Mouse (Mus musculus) left cerebral cortex, adult 8-10 months (tissue): ENCODE measurements at regions not wholly inside any gene's neighbourhood (a gene's known extent, or its start where the extent isn't known, plus 50 kb on each side); places are given as distances from the start of the nearest gene placed in this dataset.
"Not testable (repeated sequence)": the region's sequence is repeated elsewhere in the genome, so short reads cannot be mapped to it uniquely, and the experiment has no call there.

Experiments
- DNase-seq, 2 experiments: peaks; one replicate each; pipeline ENCODE4 v3.0.0; 2022; ENCODE audit warnings: low spot score in 2 of 2

DNA sequence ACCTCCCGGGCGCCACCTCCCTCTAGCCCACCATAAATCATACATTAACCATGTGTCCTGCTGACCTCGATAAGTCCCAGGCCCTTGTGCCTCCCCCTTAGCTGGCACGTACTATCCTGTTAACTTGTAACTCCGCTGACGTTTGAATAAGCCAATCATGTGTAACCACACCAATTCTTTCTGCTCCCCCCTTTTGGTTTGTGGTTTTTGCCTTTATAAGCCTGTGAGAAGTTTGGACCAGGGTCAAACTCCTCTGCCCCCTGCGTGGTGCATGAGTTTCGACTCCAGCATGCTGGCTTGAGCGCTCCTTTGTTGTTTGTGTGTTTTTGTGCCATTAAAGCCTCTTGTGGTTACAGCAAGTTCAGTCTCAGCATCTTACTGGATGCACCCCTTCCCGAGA is 138.4 kb upstream of the Samt2 start:
- DNase-seq: not testable (repeated sequence)

DNA sequence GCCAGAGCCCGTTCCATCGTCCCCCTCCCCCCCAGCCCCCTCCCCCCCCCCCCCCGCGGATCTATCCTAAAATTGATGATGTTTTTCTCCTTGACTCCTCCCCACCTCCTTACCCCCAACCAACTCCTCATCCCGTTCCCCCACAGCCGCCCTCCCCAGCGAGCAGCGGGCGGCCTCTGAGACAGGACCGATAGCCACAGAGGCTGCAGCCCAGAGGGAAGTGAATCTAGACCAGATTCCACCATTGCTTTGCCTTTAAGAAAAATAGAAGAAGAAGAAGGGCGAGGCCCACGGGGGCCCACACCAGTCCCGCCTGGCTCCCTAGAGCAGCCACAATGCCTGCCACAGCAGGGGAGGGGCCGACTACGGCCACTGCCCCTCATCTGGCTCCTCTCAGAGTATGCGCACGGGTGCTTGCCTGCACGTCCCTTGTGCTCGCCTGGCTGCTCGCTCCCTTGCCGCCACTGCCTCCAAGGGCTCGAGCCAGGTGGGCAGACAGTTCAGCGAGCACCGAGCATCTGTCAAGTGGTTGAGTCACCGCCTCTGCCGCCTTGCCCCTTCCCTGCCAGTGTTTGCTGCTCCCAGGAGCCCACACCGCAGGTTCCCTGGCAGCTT is 134.6 kb upstream of the Samt2 start:
- DNase-seq: peak in 1 of 2 experiments; percentile 4

DNA sequence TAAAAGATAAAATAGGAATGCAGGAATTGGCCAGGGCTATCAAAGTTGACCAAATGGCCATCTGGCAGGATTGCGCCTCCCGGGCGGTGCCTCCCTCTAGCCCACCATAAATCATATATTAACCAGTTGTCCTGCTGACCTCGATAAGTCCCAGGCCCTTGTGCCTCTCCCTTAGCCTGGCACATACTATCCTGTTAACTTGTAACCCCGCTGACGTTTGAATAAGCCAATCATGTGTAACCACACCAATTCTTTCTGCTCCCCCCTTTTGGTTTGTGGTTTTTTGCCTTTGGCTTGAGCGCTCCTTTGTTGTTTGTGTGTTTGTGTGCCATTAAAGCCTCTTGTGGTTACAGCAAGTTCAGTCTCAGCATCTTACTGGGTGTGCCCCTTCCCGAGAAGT is 133.4 kb upstream of the Samt2 start:
- not testable (repeated sequence) for DNase-seq

DNA sequence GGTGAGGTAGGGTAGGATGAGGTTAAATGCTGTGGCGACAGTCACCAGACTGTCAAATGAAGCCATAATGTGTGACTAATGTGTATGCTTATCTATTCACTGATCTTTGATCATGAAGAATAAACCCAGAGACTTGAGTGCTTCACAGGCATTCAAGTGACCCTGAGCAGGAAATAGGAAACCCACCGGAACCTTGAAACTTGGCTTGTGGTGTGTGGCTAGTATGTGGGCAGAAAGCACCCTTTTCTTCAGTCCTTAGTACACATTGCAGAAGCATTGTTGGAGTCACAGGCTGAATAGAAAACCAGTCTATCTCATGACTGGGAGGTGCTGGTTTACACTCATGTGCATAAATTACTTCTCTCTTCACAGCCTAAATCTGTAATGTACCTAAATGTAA is 91.4 kb upstream of the Samt2 start:
- DNase-seq: not testable (repeated sequence)
